ENCODE assay signal across 9 mouse cellular contexts in genomic region chr7:107210126-107210576, GRCm38 (mm10). TPM values are rescaled to one million over a fixed set of nuclear protein-coding genes. Genes with fewer than 3 reads are reported as not detected.
A peak's percentile ranks its signal among the peaks of the same experiment; 100 is the strongest.
DNase-seq lines count a peak whose midpoint lies in the region; ATAC-seq and TF ChIP-seq lines count a peak whose summit lies in the region.
"Had no signal": no experiment of that assay in that cellular context is flagged by ENCODE, and none has a peak within 500 bp of the region (broad histone marks: within the 10 kb centered on the region; RNA-seq: fewer than 3 reads in every experiment).

No protein-coding gene starts in this region.

- no peak for ATAC-seq in limb, embryonic 14.5 days (ENCODE audit: low FRiP score, low read depth)

- no peak overlapping the region for H3K27ac ChIP-seq in hindbrain, embryonic 10.5 days
- H3K27ac ChIP-seq in limb, embryonic 14.5 days (replicated peaks; ENCODE audit: low read depth, low read length): no peak overlapping the region
- H3K27ac ChIP-seq: left cerebral cortex, adult 2 months had no signal

- H3K4me3 ChIP-seq in E14TG2a.4 (replicated peaks; ENCODE audit: low read length): peak overlapping the region; percentile 90
- H3K4me3 ChIP-seq in hindbrain, embryonic 10.5 days: peak overlapping the region; percentile 37
- H3K4me3 ChIP-seq in limb, embryonic 14.5 days (replicated peaks; ENCODE audit: low read length): peak overlapping the region; percentile 18
- H3K4me3 ChIP-seq: left cerebral cortex, adult 2 months had no signal

- no peak overlapping the region for H3K9ac ChIP-seq in limb, embryonic 14.5 days (ENCODE audit: low read depth, low read length, severe bottlenecking)

- TF ChIP-seq POLR2A in limb, embryonic 14.5 days (IDR thresholded peaks at IDR 0.05; ENCODE audit: borderline replicate concordance, extremely low read depth, insufficient read depth, insufficient read length): no peak

- H3K9me3 ChIP-seq in E14TG2a.4 (ENCODE audit: low read length): peaks cover 21% of the 10 kb centered on the region
- H3K9me3 ChIP-seq in hindbrain, embryonic 10.5 days: peaks cover 16% of the 10 kb centered on the region
- H3K9me3 ChIP-seq in limb, embryonic 14.5 days (ENCODE audit: control insufficient read depth, low read length): peaks cover 16% of the 10 kb centered on the region

- H3K36me3 ChIP-seq in E14TG2a.4 (ENCODE audit: insufficient read depth, low read length): peaks cover 38% of the 10 kb centered on the region
- H3K36me3 ChIP-seq in hindbrain, embryonic 10.5 days: no peaks in the 10 kb centered on the region
- no peaks in the 10 kb centered on the region for H3K36me3 ChIP-seq in limb, embryonic 14.5 days (ENCODE audit: control insufficient read depth, insufficient read depth, low read length)

- peaks cover 42% of the 10 kb centered on the region for H3K4me1 ChIP-seq in E14TG2a.4 (replicated peaks; ENCODE audit: low read depth, low read length)
- peaks cover 6% of the 10 kb centered on the region; the same call in 1 of the 2 replicates for H3K4me1 ChIP-seq in hindbrain, embryonic 10.5 days (replicated peaks)
- no peaks in the 10 kb centered on the region for H3K4me1 ChIP-seq in limb, embryonic 14.5 days (ENCODE audit: control insufficient read depth, insufficient read depth, low read length)

- H3K27me3 ChIP-seq in E14TG2a.4 (ENCODE audit: insufficient read depth, low read length): no peaks in the 10 kb centered on the region
- H3K27me3 ChIP-seq in hindbrain, embryonic 10.5 days (ENCODE audit: insufficient read depth, poor library complexity, severe bottlenecking): peaks cover 38% of the 10 kb centered on the region
- peaks cover 37% of the 10 kb centered on the region for H3K27me3 ChIP-seq in limb, embryonic 14.5 days (ENCODE audit: control insufficient read depth, insufficient read depth, low read length)

- peak; percentile 23 for DNase-seq in ES-CJ7 (ENCODE audit: low read depth, low spot score)
- peak; percentile 20 for DNase-seq in hindbrain, embryonic 10.5 days (ENCODE audit: low spot score)
- no peak for DNase-seq in limb, embryonic 14.5 days (ENCODE audit: low spot score)
- DNase-seq in urinary bladder, postnatal 25 days (ENCODE audit: low spot score): no peak
- no peak for DNase-seq in gastrocnemius, postnatal 36 days
- DNase-seq in cerebellum, adult 11 months: no peak

- WGBS in hindbrain, embryonic 10.5 days: 28% methylated on average over 77 of the region's 77 CpGs
- 24% methylated on average over 33 of the region's 77 CpGs for WGBS in limb, embryonic 14.5 days

- intact Hi-C loops in gastrocnemius, postnatal 36 days (cut with DNase I): loop anchor here (10.0 kb wide), 2 partner anchors 315 to 565 kb away; no protein-coding TSS in a partner anchor

- TF ChIP-seq CTCF in E14TG2a.4 (conservative IDR thresholded peaks at IDR 0.05; ENCODE audit: low read length): no peak

- H3K4me2 ChIP-seq in limb, embryonic 14.5 days (replicated peaks; ENCODE audit: low read depth, low read length, severe bottlenecking): no peak overlapping the region

RNA-seq across cellular contexts. Expression of gene Rbmxl2, which starts 0.9 kb away (rescaled TPM):
- not detected in 2 replicates for polyA plus RNA-seq in hindbrain, embryonic 10.5 days (2016; fragmentation: Nextera tagmentation; extraction: Ambion mirVana)
- polyA plus RNA-seq in limb, embryonic 14.5 days (2012; rRNA removed): not detected in 2 replicates
- not detected in 2 replicates for polyA plus RNA-seq in limb, embryonic 14.5 days (2014; fragmentation: Nextera tagmentation; extraction: Ambion mirVana)
- not detected for total RNA-seq in gastrocnemius, postnatal 36 days (2021)
- total RNA-seq: left cerebral cortex, adult 2 months had no signal
- polyA plus RNA-seq: spleen, adult 2 months had no signal

RNA-seq across cellular contexts. Expression of gene Nlrp14, which starts 43.4 kb away (rescaled TPM):
- not detected in 2 replicates for polyA plus RNA-seq in hindbrain, embryonic 10.5 days (2016; fragmentation: Nextera tagmentation; extraction: Ambion mirVana)
- 0.05 TPM in 1 of 2 replicates, not detected in the other for polyA plus RNA-seq in limb, embryonic 14.5 days (2012; rRNA removed)
- not detected in 2 replicates for polyA plus RNA-seq in limb, embryonic 14.5 days (2014; fragmentation: Nextera tagmentation; extraction: Ambion mirVana)
- total RNA-seq in gastrocnemius, postnatal 36 days (2021): not detected
- total RNA-seq: left cerebral cortex, adult 2 months had no signal
- polyA plus RNA-seq: spleen, adult 2 months had no signal

Comparison
In these comparisons a context has a peak if more than half of its experiments do, and no peak if none do; other contexts are left out.
1. H3K4me3 ChIP-seq: peak in every context shown above with its lines; median percentile 90 in E14TG2a.4; 37 in hindbrain, embryonic 10.5 days; 18 in limb, embryonic 14.5 days.
2. DNase-seq: peak in ES-CJ7 (single experiment) and hindbrain, embryonic 10.5 days (single experiment); none in limb, embryonic 14.5 days (single experiment), urinary bladder, postnatal 25 days (single experiment), gastrocnemius, postnatal 36 days (0 of 2) and cerebellum, adult 11 months (single experiment).